Comparison of ENCODE assay signal across 9 mouse cellular contexts in the genomic region with DNA sequence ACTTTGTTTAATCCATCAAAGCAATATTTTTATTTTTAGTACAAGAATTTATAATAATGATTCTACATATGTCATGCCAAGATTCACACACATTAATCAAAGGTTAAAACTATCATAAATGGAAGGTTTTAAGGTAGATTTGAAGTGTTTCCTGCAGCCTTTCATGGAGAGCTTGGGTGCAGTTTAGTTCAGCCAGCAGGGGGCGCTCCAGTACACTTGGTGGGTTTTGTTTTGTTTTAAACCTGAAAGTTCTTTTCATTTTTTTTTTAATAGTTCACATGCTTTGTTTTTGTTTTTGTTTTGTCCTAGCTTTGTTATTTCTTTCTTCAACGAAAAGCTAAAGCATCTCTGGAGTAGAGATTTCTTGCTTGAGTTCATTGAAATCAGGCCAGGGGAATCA.
A peak's percentile ranks its signal among the peaks of the same experiment; 100 is the strongest.
DNase-seq lines count a peak whose midpoint lies in the region; ATAC-seq and TF ChIP-seq lines count a peak whose summit lies in the region.
"Had no signal": no experiment of that assay in that cellular context is flagged by ENCODE, and none has a peak within 500 bp of the region (broad histone marks: within the 10 kb centered on the region; RNA-seq: fewer than 3 reads in every experiment).

No protein-coding gene starts in this region.

- no peak overlapping the region for H3K4me2 ChIP-seq in heart, postnatal 0 days (ENCODE audit: low read depth, low read length)
- H3K4me2 ChIP-seq: midbrain, embryonic 12.5 days had no signal

- no peaks in the 10 kb centered on the region for H3K4me1 ChIP-seq in heart, postnatal 0 days (ENCODE audit: control insufficient read depth, insufficient read depth)
- H3K4me1 ChIP-seq: midbrain, embryonic 12.5 days had no signal

- H3K4me3 ChIP-seq in heart, postnatal 0 days (ENCODE audit: low read depth, low read length): no peak overlapping the region
- no peak overlapping the region for H3K4me3 ChIP-seq in left cerebral cortex, adult 2 months
- H3K4me3 ChIP-seq: midbrain, embryonic 12.5 days had no signal

- peak; percentile 60 for TF ChIP-seq CTCF in heart, postnatal 0 days (IDR thresholded peaks at IDR 0.05; ENCODE audit: low read depth)
- TF ChIP-seq CTCF in left cerebral cortex, adult 2 months (IDR thresholded peaks at IDR 0.05): peak; percentile 96

- H3K36me3 ChIP-seq in heart, postnatal 0 days (replicated peaks; ENCODE audit: control insufficient read depth, insufficient read depth, low read length): no peaks in the 10 kb centered on the region
- H3K36me3 ChIP-seq: midbrain, embryonic 12.5 days had no signal

- no peak overlapping the region for H3K27ac ChIP-seq in heart, postnatal 0 days (ENCODE audit: low read depth)
- H3K27ac ChIP-seq in left cerebral cortex, adult 2 months: no peak overlapping the region
- H3K27ac ChIP-seq: midbrain, embryonic 12.5 days had no signal

- H3K27me3 ChIP-seq in heart, postnatal 0 days (ENCODE audit: control insufficient read depth, insufficient read depth, low read length): no peaks in the 10 kb centered on the region
- H3K27me3 ChIP-seq: midbrain, embryonic 12.5 days had no signal

- no peak for ATAC-seq in heart, postnatal 0 days (ENCODE audit: insufficient read depth, low read depth)

- 3% methylated on average over 2 of the region's 2 CpGs for WGBS in heart, postnatal 0 days

- H3K9me3 ChIP-seq in heart, postnatal 0 days (replicated peaks; ENCODE audit: control insufficient read depth, low read length): no peaks in the 10 kb centered on the region
- H3K9me3 ChIP-seq: midbrain, embryonic 12.5 days had no signal

- no peak for DNase-seq in heart, postnatal 0 days (ENCODE audit: low spot score)
- no peak for DNase-seq in heart, adult 9 months (ENCODE audit: low spot score in 2 of 2)
- DNase-seq in spleen, postnatal 10 days (ENCODE audit: low spot score in 2 of 2): peak; percentile 5 to 63
- no peak for DNase-seq in spleen, adult 12 weeks (ENCODE audit: low spot score)
- DNase-seq in cerebellum, postnatal 36 days: peak; percentile 55 to 61
- peak; percentile 23 to 62 for DNase-seq in left cerebral cortex, adult 2 months (ENCODE audit: extremely low spot score in 1 of 2, low spot score in 2 of 2)
- DNase-seq in ovary, postnatal 36 days (ENCODE audit: low spot score): peak; percentile 39
- no peak for DNase-seq in yolk sac, embryonic 10.5 days (ENCODE audit: low spot score)

- no peak overlapping the region for H3K9ac ChIP-seq in heart, postnatal 0 days (replicated peaks; ENCODE audit: low read depth, low read length)
- H3K9ac ChIP-seq: midbrain, embryonic 12.5 days had no signal

- TF ChIP-seq EP300 in heart, postnatal 0 days (IDR thresholded peaks at IDR 0.05; ENCODE audit: low read depth): no peak

- intact Hi-C loops in left cerebral cortex, adult 2 months (cut with DNase I): loop anchor here (1.0 to 10.0 kb wide), 2 partner anchors 331 to 1638 kb away; no protein-coding TSS in a partner anchor

Comparison
In these comparisons a context has a peak if more than half of its experiments do, and no peak if none do; other contexts are left out.
1. DNase-seq: peak in spleen, postnatal 10 days (2 of 2), cerebellum, postnatal 36 days (2 of 2), left cerebral cortex, adult 2 months (2 of 2) and ovary, postnatal 36 days (single experiment); none in heart, postnatal 0 days (single experiment), heart, adult 9 months (0 of 2), spleen, adult 12 weeks (single experiment) and yolk sac, embryonic 10.5 days (single experiment).